Mouse (Mus musculus) layer of hippocampus, adult 6 months (tissue): ENCODE measurements around the gene Phkb. TPM values are rescaled to one million over a fixed set of nuclear protein-coding genes. Genes with fewer than 3 reads are reported as not detected.

Experiments
- long read RNA-seq, 2 experiments: library from polyadenylated mRNA; unstranded; transcript quantifications; one replicate each; pipeline ENCODE4 v2.0.0; 2019 to 2020
- polyA plus RNA-seq: library from polyadenylated mRNA; unstranded; fragments of <200 nt; fragmentation: Nextera tagmentation; gene quantifications from 2 replicates; pipeline ENCODE4 v1.2.3, GENCODE M21; 2021

Phkb gene
- 10.8 and 17.4 TPM in 2 replicates for polyA plus RNA-seq
- long read RNA-seq, experiment 1, full-length matches to known transcripts = 2 of 17 reads
- long read RNA-seq, experiment 1, partial matches to known transcripts = 10 of 17 reads
- long read RNA-seq, experiment 1, other reads (novel, unspliced or antisense) = 5 of 17 reads
- long read RNA-seq, experiment 2, full-length matches to known transcripts = 19 of 106 reads
- long read RNA-seq, experiment 2, partial matches to known transcripts = 12 of 106 reads
- long read RNA-seq, experiment 2, other reads (novel, unspliced or antisense) = 75 of 106 reads

DNA sequence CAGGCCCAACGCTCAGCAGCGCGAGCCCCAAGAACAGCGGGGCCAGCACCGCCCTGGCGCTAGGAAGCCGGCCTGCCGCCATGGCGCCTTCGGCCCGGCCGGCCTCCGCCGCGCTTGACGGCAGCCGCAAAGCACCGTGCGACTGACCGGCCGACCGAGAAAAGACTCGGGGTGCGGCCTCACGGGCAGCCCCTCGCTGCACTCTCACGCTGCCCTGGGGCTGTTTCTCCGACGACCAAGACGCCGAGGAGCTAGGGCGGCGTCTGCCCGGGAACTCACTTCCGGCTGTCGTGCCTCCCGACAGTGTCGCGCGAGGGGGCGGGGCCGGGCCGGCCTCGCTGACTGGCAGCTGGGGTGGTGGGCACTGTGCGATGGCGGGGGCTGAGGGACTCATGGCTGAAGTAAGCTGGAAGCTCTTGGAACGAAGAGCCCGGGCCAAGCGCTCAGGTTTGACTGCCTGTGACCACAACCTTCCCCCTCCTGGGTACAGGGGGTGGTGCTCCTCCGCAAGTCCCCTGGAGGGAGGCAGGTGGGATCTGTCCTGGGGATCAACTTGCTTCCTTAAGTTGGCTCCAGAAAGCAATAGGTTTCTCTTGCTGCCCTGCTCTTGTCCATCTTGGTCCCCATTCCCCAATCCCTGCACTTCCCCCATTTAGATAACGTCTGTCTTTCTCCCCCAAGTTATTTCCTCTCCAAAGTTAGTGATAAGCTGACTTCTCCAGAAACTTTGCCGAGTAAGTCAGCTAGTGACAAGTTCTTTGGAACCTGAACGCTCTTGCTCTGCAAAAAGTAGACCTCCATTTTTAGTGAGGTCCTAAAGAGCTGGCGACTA lies at the start of gene Phkb, which contains the start of gene Itfg1:
Phkb (plus strand) TSS at position 303 of the 832 bp plus-strand sequence.
Itfg1 (minus strand) TSS at position 265 of the 832 bp plus-strand sequence.

Other genes with a start within 250 kb of the Phkb start
- gene Neto2, start 140.0 kb upstream of the Phkb start, polyA plus RNA-seq = 2.9 and 3.0 TPM in 2 replicates
- 122 TPM in 2 replicates for gene Itfg1, start within 50 bp of the Phkb start, polyA plus RNA-seq